Mouse (Mus musculus) CH12F3 (cell line): Measurements from ENCODE around the gene Ppm1h.

Experiments
- in situ Hi-C: fragments of 300-500 bp; cut with MboI; formaldehyde crosslinking; loops from 2 replicates; pipeline ENCODE4 v1.14.3; 2020; ENCODE audit warnings: low sequenced_read_pairs

Ppm1h gene

DNA sequence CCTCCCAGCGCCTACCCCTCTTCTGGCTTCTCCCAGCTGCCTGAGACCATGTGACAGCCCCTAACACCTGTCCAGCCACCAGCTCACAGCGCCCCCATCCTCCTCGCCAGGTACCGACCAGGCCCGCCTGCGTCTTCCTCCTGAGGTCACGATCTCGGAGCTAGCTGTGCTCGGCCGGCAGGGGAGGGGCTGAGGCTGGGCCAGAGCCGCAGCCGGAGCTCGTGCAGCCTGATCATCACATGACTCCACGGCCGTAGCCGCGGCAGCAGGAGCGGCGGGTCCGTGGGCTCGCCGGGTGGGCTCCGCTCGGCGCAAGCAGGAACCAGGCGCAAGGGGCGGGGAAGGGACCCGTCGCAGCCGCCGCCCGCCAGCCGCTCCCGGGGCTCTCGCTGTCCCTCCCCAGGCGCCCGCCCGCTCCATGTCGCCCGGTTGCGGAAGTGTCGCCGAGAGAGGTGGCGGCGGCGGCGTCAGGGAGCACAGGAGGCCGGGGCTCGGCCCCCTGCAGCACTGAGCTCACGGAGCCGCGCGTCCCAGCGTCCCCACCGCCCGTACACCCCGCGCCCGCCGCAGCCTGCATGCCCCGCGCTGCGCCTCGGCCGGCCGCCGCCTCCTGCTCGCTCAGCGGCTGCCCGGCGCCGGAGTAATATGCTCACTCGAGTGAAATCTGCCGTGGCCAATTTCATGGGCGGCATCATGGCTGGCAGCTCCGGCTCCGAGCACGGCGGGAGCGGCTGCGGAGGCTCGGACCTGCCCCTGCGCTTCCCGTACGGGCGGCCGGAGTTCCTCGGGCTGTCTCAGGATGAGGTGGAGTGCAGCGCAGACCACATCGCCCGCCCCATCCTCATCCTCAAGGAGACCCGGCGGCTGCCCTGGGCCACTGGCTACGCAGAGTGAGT lies at the start of gene Ppm1h:
Gene Ppm1h, plus strand, starts transcription at position 222 of the 896 bp plus-strand sequence.
- in situ Hi-C loops: no loop called here

DNA sequence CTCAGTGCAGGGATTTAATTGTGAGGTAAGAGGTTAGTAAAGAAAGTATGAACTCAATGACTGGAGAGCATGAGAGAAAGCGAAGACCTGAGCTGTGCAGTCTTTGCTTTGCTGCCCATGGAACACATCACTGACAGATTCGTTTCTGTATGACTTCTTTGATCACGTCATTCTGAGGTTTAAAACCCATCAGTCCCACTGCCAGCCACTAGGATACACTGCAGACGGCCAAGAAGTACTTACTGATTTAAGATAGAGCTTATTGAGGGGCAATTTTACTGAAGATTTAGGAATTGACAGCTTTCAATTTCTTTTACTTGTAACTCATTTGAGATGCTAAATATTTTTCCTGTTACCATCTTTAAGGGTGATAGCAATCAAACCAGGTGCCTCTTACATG lies 49.6 kb upstream of the Ppm1h start:
- in situ Hi-C loops: no loop called here

DNA sequence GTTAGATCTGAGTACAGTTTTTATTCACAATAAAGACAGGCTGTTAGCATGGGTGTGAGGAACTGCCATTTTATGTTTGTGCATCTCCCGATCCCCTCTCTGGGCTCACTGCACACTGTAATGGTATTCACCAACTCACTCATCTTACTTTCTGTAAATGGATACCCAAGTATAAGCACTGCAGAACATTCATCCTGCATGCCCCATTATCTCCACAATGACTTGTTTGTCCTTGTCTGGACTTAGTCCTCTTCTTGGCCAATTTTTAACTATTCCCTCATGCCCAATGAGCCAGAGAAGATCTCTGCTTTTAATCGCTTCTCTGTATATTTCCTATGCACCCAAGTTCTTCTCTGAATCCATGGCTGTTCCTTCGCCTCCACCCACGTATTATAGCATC lies 38.7 kb upstream of the Ppm1h start:
- in situ Hi-C loops: no loop called here

GRCm38 (mm10) chr10:122641263-122641795 lies 37.2 kb upstream of the Ppm1h start:
- in situ Hi-C loops: no loop called here

GRCm38 (mm10) chr10:122642125-122642524 lies 36.4 kb upstream of the Ppm1h start:
- in situ Hi-C loops: no loop called here

GRCm38 (mm10) chr10:122651932-122652331 lies 26.6 kb upstream of the Ppm1h start:
- in situ Hi-C loops: no loop called here

- in situ Hi-C loops: no loop called here
These were observed 26.0 kb upstream of the Ppm1h start for GRCm38 (mm10) chr10:122652578-122652977.

GRCm38 (mm10) chr10:122665652-122666051 lies 12.9 kb upstream of the Ppm1h start:
- in situ Hi-C loops: no loop called here

GRCm38 (mm10) chr10:122671253-122671652 lies 7.3 kb upstream of the Ppm1h start:
- in situ Hi-C loops: no loop called here

- in situ Hi-C loops: no loop called here
These were observed 6.5 kb upstream of the Ppm1h start for GRCm38 (mm10) chr10:122672044-122672443.

GRCm38 (mm10) chr10:122679437-122680045 lies 979 bp downstream of the Ppm1h start:
- in situ Hi-C loops: no loop called here

DNA sequence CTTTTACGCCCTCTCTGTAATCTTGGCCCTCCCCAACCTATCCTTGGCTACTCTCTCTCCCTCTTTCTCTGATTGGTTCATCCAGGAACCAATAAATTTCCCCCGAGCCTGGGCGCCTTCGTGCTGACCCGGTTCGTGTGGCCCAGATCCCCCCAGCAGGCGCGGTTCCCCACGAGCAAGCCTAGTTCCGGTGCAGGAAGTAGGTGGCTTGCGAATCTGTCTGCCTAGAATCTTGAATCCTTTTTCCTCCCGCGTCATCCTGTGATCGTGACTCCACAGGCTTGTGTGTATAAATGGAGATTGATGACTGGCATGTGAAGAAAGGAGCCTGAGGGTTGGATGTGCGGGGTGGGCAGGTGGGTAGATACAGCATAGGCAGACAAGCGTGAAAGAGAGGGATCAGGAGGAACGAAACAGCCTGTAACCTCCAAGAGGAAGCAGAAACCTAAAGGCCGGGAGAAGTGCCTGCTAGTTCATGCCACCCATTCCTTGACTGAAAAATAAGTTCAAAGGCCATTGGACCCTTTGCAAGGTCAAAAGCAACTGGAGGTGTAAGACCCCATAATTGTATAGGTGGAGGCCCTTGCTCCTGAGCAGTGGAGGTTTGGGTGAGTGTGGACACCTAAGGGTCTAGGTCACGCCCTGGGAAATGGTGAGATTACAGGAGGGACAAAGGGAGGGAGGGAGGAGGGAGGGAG lies 2.0 kb downstream of the Ppm1h start:
- in situ Hi-C loops: no loop called here

DNA sequence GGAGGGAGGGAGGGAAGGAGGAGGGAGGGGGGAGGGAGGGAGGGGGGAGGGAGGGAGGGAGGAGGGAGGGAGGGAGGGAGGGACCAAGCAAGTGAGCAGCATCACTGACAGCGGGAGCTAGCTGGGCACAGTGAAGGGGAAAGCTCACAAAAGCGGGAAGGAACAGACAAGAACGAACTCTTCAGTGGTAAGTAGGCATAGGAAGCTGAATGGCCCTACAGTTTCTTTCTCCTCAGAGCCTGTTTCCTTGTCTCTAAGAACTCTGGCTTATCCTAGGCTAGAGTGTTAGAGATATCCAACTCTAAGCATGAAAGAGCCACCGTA lies 2.5 kb downstream of the Ppm1h start:
- in situ Hi-C loops: no loop called here

DNA sequence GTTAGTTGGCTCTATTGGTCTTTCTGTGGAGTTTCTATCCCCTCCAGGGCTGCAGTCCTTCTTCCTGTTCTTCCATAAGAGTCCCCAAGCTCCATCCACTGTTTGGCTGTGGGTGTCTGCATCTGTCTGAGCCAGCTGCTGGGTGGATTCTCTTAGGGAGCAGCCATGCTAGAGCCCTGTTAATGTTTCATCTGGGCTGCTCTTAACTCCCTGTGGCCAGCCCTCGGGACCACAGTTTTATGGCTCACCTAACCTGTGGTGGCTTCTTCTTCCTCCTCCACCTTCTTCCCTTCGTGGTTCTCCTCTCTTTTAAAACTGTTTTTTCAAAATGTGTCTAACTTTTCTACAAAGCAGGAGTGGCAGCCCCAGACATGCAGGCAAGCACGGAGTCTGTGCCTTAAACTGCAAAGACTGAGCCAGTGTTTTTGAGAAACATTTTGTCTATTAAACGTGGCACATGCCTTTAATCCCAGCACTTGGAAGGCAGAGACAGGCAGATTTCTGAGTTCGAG lies 5.3 kb downstream of the Ppm1h start:
- in situ Hi-C loops: no loop called here

DNA sequence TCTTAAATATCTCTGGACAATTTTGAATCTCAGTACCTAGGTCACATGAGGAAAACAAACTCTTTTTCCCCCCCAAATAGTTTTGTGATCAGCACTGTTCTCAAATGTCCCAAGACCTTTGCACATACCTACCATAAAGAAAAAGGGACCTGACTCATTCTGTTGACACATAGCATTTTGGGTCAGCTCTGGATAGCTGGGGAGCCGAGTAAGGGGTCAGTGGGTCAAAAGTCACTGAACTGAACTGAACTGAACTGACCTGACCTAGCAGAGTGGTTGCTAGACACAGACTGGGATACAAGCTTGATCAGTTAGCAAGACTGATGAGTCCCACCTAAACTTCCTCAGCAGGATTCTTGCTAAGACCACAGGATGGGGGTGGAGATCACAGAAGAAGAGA lies 6.7 kb downstream of the Ppm1h start:
- in situ Hi-C loops: no loop called here

DNA sequence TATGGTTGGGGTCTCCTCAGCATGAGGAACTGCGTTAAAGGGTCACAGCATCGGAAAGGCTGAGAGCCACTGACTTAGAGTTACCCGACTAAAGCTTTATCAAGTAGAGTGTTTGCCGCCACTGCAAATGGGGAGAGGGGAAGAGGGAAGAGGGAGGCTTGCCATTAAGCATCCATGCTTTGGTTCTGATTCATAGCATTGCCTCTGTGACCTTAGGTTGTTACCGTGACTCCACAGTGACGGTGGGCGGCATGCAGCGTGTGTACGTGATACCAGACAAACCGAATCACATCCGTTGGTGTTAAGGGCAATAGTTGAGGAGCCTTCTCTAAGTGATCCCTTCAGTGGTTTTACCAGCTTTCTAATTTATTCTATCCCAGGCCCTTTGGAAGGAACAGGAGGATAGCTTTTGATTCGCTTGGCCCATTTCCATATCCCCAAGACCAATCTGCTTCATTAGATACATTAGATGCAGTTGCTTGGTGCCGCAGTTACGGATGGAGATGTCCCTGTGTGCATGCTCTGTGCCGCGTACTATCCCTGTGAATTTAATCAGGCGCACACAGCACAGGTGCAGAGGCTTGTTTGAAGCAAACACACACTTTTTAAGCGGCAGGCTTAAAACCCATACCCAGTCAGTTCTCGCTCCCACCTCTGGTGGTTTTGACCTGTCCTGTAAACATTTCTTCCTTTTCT lies 7.4 kb downstream of the Ppm1h start:
- in situ Hi-C loops: no loop called here

GRCm38 (mm10) chr10:122690698-122691097 lies 12.1 kb downstream of the Ppm1h start:
- in situ Hi-C loops: no loop called here

- in situ Hi-C loops: no loop called here
These were observed 14.7 kb downstream of the Ppm1h start for GRCm38 (mm10) chr10:122693158-122693777.

GRCm38 (mm10) chr10:122693911-122694618 lies 15.5 kb downstream of the Ppm1h start:
- in situ Hi-C loops: no loop called here

DNA sequence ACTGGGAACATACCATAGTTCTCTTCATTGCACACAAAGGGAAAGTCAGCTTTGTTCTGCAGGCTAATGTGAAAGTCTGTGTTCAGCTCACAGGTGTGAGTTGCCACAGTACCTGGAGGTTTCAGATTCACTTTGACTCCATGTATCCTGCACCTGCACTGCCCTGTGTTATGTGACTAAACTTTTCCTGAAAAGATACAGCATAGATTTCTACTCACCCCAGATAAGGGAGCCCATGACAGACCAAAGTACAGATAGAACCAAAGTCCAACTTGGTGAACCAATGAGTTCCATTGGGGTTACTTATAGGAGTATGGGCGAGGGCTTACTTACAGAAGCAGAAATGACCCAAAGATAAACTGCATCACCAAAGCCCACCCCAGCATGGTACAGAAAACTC lies 17.8 kb downstream of the Ppm1h start:
- in situ Hi-C loops: no loop called here
